Mouse (Mus musculus) thymus, postnatal 14 days (tissue): ENCODE data around the gene Med24.

ENCODE experiments used
- DNase-seq: peaks from one replicate; pipeline ENCODE4 v3.0.0; 2021

Gene Med24

DNA sequence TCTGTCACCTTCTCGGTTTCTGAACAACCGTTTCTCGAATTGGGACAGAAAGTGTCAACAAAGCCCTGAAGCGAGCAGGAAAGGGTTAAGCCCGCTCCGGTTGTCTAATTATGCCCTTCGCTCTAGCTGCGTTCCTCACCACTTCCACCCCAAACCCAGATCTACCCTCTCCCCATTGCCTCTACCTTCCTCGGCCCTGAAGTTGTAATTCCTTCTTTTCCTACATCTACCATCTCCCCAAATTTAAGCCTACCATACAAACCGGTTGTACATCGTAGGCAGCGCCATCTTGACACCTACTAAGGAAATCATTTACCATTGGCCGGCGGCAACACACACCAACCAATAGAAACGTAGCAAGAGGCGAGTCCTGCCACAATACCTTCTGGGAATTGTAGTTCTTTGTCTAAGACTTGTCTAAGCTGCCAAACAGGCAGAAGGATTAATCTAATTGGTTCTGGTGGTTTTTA is at the start of gene Med24:
Med24 (minus strand) TSS at position 317 of the 470 bp plus-strand sequence.
- DNase-seq, result peak; percentile 85

DNA sequence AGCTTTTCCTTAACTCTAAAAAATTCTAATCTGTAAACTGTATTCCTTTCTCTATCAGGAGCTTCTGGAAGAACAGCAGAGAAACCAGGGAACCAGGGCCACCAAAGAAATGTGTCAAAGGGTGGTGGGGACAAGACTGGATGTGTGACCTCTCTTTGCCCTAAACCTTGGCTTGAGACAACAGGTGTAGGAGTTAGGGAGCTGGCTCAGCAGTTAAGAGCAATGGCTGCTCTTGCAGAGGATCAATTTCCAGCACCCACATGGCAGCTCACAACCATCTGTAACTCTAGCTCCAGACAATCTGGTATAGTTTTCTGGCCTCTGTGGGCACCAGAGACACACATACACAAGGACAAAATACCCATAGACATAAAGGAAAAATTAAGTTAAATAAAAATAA is 48.7 kb upstream of the Med24 start:
- no peak for DNase-seq

GRCm38 (mm10) chr11:98776843-98777590 is 47.8 kb upstream of the Med24 start:
- DNase-seq, result no peak

DNA sequence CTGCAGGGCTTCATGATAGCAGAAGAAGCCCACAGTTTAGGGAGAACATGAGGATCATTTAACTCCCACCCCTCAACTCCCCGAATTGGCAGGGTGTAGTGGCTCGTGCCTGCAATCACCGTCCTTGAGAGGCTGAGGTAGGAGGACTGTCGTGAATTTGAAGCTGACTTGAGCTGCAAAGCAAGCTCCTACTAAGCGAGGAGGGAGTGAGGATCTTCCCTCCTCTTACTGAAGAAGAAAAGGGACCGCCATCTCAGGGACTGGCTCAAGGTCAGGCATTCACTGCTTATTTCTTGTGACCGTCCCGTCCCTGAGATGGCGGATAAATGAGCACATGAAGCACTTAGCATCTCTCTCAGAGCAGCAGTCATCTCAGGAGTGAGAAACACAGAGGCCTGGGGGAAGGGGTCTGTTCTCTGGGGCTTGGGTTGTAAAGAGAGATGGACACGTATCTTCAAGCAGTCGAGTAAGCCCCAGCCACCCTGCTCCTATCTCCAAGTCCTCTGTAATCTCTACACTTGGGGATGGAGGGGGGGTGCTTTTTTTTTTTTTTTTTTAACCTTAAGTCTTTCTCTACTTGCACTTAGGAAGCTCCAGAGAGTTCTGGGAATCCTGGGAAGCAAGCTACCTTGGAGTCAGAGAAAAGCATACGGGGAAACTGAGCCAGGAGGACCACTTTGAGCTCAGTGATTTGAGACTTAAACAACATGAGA is 47.0 kb upstream of the Med24 start:
- no peak for DNase-seq

DNA sequence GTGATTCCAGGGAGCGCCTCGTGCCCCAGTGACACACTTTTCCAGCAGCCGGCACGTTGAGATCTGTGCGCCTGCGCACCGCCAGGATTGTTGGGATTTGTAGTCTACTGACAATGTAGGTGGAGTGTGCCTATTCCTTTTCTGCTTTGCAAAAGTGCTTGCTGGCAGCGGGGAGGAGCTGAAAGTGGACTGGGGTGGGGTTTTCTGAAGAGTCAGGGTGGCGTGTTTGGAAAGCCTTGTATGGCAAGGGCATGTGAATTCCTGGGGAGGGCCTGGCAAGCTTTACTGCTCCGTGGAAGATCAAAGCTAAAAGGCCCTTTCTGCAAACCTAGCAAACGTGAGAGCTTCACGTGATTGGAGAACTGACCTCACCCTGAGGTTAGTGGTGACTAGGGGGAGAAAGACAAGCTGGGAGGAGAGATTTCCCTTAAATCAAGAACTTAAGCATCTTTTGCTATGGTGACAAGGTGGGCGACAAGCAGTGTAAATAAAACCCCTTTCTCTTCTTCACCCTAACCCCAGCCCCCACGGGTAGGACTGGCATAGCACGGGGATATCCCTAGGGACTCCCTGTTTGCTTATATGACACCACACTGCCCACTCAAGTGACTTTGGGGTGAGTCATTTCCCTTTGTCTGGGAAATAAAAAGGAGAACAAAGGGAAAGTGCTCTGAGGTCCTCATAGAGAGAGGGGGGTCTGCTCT is 46.3 kb upstream of the Med24 start:
- peak; percentile 90 for DNase-seq

DNA sequence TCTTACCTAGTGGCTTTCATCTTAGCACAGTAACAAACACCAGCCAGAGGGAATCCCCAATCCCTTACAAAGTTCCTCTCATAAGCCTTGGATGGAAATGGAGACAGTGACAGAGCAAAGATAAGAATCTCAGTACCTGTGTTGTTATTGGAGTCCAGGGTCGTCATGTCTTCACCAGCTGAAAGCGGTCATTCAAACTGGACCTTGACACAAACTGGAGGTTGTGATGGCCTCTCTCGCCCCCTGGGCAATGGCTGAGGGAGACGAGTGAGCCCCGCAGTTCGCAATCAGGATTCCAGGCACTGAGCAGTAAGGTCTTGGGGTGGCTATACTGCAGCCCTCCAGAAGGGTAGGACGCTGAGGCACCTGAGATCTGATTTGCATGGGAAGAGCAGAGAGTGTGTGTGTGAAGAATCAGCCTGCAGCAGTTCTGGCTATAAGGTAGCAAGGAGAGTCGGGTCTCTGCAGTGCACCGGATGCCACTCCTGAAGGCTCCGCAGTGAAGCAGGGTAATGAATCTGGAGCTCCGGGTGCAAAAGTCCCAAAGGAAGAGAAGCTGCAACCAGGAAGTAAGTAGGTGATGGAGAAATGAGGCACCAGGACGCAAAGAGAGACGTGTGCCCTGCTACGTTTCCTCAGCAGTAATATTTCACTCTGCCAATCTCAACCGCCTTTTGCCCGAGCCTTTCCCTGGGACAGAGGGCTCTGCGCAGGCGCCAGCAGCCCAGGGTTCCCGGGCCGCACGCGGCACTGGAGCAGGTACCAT is 45.5 kb upstream of the Med24 start, which contains the start of gene Nr1d1:
Nr1d1 (minus strand) TSS at position 752 of the 766 bp plus-strand sequence.
- no peak for DNase-seq

- peak; percentile 98 for DNase-seq
Observed at GRCm38 (mm10) chr11:98773635-98774295, 44.5 kb upstream of the Med24 start.

GRCm38 (mm10) chr11:98772667-98773171 is 43.5 kb upstream of the Med24 start:
- DNase-seq, result no peak

DNA sequence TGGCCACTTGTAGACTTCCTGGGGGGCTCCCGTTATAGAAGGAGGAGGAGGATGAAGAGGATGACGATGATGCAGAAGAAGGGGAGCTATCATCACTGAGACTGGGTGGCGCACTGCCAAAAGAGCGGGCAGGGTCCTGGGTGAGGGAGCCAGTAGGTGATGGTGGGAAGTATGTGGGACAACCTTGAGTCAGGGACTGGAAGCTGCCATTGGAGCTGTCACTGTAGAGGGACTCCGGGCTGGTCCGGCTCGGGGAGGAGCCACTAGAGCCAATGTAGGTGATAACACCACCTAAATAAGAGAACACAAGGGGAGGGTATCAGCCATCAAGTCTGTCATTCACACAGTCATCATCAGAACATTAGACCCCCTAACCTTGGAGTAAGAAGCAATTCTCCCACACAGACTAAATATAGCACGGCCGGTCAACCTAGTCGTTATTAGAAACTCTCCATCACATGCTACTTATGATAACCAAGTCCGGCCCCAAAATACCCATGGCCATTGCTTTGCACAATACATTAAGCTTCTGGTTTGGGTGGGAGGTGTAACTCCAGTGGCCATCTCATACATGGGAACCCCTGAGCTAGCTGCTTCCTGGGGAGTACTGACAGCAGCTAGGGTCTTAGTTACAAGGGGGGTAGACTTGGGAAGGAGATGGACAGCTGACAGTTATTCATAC is 42.8 kb upstream of the Med24 start:
- no peak for DNase-seq

DNA sequence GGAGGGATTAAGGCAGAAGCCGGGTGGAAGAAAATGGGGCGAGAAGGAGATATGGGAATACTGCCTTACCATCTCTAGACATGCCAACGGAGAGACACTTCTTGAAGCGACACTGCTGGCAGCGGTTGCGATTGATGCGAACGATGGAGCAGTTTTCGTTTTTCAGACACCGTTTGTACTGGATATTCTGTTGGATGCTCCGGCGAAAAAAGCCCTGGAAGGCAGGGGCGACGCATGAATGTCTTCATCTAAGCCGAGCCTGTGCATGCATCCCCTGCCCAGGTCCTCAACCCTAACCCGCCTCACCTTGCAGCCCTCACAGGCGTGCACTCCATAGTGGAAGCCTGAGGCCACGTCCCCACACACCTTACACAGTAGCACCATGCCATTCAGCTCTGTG is 41.9 kb upstream of the Med24 start:
- no peak for DNase-seq

DNA sequence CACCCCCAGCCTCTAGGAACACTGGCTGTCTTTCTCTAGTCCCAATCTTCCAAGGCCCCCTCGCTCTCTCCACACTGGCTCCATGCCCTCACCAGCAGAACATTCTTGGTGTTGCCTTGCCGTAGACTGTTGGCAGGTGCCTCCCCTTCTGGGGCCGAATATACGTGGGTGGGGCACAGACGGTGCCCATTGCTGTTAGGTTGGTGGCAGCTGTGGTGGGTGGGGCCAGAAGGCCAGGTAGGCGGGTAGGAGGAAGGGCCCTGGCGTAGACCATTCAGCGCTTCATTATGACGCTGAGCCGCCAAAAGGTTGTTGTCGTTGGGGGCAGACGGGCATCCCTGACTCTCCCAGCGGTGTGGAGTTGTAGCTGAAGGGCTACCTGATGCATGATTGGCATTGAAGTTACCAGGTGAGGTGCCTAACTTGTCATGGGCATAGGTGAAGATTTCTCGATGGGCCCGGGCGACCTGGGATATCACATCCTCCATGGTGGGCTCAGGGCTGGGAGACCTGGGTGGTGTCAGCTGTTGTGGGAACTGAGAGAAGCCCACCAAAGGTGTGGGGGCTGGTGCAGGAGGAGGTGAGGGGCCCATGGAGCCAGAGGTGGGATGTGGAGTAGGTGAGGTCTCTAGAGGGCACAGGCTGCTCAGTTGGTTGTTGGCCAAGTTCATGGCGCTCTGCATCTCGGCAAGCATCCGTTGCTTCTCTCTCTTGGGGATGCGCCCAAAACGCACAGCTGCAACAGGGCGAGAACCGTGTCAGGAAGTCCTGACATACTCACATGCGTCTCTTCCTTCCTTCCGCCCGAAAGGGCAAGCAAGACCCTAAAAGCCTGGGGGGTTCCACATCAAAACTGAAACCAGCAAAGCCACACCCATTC is 41.1 kb upstream of the Med24 start:
- DNase-seq, result no peak

DNA sequence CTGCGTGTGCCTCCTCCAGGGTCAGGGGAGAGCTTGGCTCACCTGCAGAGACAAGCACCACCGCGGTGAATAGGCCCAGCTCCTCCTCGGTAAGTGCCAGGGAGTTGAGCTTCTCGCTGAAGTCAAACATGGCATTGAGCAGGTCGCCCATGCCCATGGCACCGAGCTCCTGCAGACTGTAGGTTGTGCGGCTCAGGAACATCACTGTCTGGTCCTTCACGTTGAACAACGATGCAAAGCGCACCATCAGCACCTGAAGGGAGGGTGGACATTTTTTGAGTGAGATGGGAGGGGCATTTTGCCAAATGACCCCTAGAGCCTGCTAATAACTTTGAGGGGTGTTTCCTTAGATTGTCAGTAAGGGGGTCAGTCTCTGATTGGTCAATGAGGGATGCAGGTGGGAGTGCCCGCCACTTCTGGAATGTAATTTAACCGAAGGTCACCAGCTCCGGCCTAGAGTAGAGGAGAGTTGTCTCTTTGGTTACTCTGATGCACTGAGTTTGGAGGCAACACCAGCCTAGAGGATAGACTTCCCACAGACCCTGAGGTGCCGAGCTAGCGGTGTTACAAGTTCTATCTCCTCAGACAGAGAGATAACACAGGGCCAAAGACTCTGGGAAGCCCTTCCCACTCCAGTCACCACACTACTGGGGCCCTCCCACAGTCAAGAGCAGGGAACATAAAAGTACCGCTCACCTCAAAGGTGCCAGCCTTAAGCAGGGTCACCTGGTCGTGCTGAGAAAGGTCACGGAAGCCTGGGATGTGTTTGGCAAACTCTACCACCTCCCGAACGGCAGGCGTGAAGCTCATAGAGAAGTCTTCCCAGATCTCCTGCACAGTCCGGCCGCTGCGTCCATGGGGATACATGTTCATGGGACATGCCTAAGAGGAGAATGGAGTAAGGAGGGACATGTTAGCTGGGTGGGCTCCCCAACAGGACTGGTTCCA is 40.0 kb upstream of the Med24 start:
- no peak for DNase-seq

DNA sequence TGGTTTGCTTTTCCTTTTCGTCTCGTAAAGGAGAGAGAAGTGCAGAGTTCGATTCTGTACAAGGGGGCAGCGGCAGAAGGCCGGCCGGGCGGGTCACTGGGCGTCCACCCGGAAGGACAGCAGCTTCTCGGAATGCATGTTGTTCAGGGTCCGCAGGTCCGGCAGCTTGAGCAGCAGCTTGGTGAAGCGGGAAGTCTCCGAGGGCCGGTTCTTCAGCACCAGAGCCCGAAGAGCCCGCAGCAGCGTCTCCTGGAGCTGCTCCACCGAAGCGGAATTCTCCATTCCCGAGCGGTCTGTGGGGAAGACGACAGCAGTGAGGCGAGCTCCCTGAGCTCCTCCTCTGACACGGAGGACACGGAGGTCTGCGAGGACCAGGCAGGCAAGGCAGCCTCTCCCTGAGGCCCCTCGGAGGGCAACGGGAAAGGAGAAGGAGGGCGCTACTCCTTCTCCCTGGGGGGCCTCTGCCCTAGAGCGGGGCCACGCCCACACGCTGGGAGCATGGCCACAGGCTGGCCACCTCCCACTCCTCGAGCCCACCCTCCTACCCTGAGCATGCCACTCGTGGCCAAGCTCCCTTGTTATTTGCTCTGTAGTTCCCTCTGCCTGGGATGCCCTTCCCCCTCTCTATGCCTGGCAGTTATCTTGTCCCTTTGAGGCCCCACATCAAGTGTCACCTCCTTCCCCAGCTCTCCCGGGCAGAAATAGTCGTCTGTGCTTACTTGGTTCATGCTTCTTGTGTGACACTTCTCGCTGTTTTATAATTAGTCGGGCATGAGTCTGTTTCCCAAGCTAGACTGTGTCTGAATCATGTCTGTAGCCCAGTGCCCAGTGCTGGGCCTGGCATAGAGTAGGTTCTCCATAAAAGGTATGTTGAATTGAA is 39.1 kb upstream of the Med24 start:
- no peak for DNase-seq

DNA sequence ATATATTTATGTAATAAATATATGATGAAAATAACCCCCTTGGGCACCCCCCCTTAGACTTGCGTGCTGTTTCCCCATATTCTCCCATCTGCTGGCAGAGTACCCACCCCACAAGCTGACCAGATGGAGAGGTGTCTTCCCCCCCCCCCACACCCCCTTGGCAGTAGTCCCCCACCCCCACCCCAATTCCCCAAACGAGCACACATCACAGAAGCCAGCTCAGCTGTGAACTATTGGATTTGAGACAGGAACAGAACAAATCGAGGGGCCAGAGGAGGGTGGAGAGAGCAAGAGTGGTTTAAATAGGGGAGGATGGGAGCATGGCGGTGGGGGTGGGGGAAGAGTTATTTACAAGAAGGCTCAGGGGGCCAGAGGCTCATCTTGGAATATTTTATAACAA is 38.5 kb upstream of the Med24 start:
- DNase-seq, result no peak

DNA sequence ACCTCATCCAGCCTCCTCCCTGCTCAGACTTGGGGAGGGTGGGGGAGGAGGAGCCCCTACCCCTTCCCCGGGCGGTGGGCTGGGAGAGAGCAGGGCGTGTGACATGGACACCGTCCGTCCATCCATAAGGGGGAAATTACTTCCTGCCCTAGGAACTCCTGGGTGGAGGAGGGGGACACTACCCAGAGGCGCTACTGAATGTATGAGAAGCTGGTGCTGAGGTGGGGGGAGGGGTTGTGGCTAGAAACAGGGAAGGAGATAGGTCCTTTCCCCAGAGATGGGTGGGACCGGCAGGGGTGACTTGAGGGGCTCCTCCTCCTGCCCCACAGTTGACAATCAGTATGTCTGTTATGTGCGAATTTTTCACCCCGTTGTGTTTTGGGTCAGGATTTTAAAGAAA is 38.0 kb upstream of the Med24 start:
- peak; percentile 50 for DNase-seq

GRCm38 (mm10) chr11:98766816-98767215 is 37.6 kb upstream of the Med24 start:
- DNase-seq, result no peak

DNA sequence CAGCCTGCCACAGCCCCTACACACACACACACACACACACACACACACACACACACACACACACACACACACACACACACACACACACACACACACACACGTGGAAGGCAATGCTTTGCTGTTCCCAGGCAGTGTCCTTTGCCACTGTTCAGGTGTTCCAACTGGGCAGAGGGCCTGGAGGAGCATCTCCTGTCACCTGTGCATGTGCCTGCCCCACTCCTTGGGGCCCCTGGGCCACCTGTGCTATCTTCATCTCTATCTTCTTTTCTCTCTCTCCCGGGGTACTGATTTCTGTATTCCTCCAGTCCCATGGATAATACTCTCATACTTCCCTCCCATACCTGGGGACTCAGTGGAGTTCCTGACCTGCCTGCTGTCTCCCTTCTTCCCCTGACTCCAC is 37.1 kb upstream of the Med24 start:
- DNase-seq, result no peak
